Mouse (Mus musculus) megakaryocyte progenitor cell, adult 5-6 weeks (primary cell): ENCODE results near the gene Etnk2. TPM values are rescaled to one million over a fixed set of nuclear protein-coding genes. Genes with fewer than 3 reads are reported as not detected.

Experiments used
- ATAC-seq: replicated peaks from 2 replicates; pipeline ENCODE4 v1.8.0; 2016; ENCODE audit warnings: mild to moderate bottlenecking, moderate TSS enrichment, inconsistent platforms; ENCODE audit not compliant: poor library complexity
- total RNA-seq, 2 experiments: library from RNA; stranded (forward) in 1 of 2; stranded (reverse) in 1 of 2; fragments of 157-497, 149-512 nt in 1 of 2; fragments of 200-1000 nt in 1 of 2; gene quantifications; 2 replicates each; pipeline versions ENCODE4 v1.2.3 to v1.2.4; 2015 to 2017

Etnk2 gene
- total RNA-seq, 2 experiments from 2014 or later, result not detected

DNA sequence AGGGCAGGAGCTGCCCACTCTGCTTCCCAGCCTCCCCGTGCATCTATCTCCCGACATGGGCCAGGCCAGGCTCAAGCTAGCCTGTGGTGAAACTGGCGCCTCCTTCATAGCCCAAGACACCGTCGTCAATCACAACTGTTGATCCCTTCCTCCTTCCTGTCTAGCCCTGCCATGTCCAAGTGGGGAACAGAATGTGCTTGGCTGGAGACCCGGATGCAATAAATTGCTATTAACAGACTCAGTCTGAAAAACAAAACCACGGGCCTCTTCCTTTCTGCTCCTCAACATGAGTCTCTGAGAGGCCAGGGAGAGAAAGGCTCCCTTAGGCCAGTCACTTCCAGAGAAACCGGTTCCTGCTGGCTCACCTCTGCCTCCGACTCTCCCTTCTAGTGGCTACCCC is 49.6 kb downstream of the Etnk2 start:
- ATAC-seq, result no peak

- no peak for ATAC-seq
Measured at GRCm38 (mm10) chr1:133415086-133415485, 51.7 kb downstream of the Etnk2 start.

GRCm38 (mm10) chr1:133415505-133415904 is 52.1 kb downstream of the Etnk2 start:
- ATAC-seq, result no peak

DNA sequence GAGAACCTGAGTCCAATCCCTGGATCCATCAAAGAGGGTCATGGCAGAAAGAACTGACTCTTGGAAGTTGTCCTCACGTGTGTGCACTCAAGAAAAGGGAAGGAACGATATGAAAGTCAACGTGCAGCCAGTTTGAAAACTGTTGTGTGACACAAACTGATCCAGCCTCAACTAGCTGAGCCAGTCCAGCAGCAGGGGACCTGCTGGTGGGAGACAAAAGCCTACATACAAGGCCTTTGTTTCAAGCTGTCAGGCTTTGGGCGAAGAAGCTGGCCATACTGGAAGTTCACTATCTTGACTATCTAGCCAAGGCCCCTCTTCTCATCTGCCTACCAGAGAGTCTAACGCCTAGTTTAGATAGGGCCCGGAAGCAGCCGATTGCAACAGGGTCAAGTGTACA is 53.1 kb downstream of the Etnk2 start:
- no peak for ATAC-seq

GRCm38 (mm10) chr1:133417113-133417512 is 53.7 kb downstream of the Etnk2 start:
- no peak for ATAC-seq

DNA sequence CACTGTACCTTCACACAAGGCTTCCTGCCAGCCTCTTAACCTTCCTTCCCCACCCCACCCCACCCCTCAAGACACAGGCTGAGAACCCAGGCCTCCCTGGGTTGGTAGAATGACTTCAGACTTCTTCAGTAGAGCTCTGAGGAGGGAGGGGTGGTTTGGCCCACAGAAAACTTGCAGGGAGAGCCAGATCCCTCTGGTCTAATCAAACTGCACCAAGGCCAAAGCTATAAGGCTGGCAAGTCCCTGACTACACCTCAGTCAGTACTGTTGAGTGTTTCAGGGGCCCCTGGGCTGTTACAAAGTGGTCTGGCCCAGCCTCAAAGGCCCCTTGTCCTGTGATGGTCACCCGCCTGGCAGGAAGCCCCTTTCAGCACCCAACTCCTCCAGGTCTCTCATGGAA is 54.2 kb downstream of the Etnk2 start:
- ATAC-seq, result no peak

- ATAC-seq, result peak; percentile 80
Measured at GRCm38 (mm10) chr1:133418164-133418800, 54.9 kb downstream of the Etnk2 start.

DNA sequence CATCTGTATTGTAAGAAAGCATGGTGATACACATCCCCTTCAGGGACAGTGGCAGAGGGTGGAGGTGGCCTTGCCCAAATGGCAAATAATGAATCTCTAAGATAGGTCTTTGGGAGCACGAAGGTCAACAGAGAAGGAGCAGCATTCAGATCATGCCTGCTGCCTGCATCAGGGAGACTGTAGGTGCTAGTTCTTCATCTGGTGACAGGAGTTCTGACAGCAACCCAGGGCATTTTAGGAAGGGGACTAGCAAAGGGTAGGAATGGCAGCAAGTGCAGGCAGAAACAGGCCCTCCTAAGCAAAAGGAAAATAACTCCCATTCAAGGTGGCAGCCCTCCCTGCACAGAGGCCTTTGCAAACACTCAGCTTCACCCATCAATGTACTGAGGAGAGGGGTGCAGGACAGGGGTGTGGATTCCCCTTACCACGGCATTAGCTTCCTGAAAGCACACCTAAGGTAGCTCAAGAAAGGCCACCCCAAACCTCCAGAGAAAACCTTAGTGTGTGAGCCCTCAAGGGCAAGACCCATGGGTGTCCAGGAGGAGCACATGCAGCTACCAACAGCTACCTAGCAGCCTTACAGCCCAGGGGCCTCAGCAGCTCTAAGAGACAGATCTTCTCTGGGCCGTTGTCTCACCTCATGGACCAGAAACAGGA is 55.9 kb downstream of the Etnk2 start:
- ATAC-seq, result no peak

GRCm38 (mm10) chr1:133420491-133420890 is 57.1 kb downstream of the Etnk2 start:
- ATAC-seq, result no peak

- no peak for ATAC-seq
Measured at GRCm38 (mm10) chr1:133421061-133421460, 57.7 kb downstream of the Etnk2 start.

- no peak for ATAC-seq
Measured at GRCm38 (mm10) chr1:133421975-133422570, 58.7 kb downstream of the Etnk2 start.

DNA sequence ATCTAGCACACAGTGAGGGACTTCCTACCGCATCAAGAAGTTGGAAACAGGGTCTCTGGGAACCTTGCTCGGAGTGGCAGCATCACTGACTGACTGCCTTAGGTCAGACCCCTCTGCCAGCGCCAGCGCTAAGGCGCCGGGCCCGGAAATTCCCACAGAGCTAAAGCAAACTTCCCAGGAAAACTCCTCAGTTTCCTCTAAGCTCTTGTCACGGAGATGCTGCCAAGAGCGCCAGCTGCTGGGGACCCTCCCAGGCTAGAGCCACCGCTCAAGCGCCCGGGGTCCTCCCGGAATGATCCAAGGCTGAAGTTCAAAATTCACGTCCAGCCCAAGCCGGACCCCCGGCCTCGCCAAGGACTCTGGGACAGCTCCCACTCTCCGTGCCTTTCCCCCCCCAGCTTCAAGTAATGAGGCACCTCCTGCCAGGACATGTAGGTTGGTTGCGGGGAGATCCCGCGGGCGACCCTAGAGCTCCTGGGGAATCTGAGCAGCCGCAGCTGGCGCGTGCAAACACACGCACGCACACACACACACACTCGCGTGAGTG is 59.3 kb downstream of the Etnk2 start:
- ATAC-seq, result no peak

GRCm38 (mm10) chr1:133423166-133423542 is 59.8 kb downstream of the Etnk2 start:
- ATAC-seq, result no peak

- ATAC-seq, result peak; percentile 55; the same call in 1 of the 2 replicates
Measured at GRCm38 (mm10) chr1:133423543-133424480, 60.4 kb downstream of the Etnk2 start, which contains the start of gene Sox13. Gene Sox13 (minus strand): TSS chr1:133424377.

DNA sequence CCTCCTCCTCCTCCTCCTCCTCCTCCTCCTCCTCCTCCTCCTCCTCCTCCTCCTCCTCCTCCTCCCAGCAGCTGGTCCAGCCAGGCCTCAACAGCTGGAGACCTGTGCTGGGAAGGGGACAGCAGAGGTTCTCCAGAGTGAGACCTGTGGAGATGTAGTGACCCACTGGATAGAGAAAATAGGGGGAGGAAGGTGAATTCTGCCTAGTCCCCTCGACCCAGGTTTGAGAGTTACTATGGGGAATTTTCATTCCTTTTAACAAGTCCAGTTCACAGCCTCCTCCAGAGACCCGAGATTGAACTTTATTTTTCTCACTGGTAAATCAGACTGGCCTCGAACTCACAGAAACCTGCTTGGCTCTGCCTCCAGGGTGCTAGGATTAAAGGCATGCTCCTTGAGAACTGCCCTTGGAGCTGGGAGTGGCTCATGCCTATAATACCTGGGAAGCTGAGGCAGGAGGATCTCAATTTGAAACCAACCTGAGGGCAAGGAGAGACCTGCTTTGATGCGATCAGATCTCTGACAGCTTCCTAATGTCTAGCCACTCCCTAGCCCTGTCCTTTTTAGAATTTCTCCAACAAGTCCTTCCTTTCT is 61.3 kb downstream of the Etnk2 start:
- ATAC-seq, result no peak

Other genes starting within 250 kb of the Etnk2 start
- gene Ppp1r15b, start 232.4 kb upstream of the Etnk2 start, total RNA-seq (2015), result 54.1 and 60.2 TPM in 2 replicates
- 86.1 and 90.7 TPM in 2 replicates for gene Ppp1r15b, start 232.4 kb upstream of the Etnk2 start, total RNA-seq (2017)
- gene Plekha6, start 199.4 kb upstream of the Etnk2 start, total RNA-seq (2015), result 0.42 and 1.8 TPM in 2 replicates
- gene Plekha6, start 199.4 kb upstream of the Etnk2 start, total RNA-seq (2017), result 1.1 and 2.2 TPM in 2 replicates
- gene Golt1a, start 53.8 kb upstream of the Etnk2 start, total RNA-seq (2015), result not detected in 2 replicates
- gene Golt1a, start 53.8 kb upstream of the Etnk2 start, total RNA-seq (2017), result not detected in 2 replicates
- gene Kiss1, start 41.7 kb upstream of the Etnk2 start, total RNA-seq (2015), result not detected in 2 replicates
- not detected in 2 replicates for gene Kiss1, start 41.7 kb upstream of the Etnk2 start, total RNA-seq (2017)
- not detected in 2 replicates for gene Ren1, start 13.1 kb upstream of the Etnk2 start, total RNA-seq (2015)
- gene Ren1, start 13.1 kb upstream of the Etnk2 start, total RNA-seq (2017), result not detected in 2 replicates
- gene Sox13, start 60.8 kb downstream of the Etnk2 start, total RNA-seq (2015), result 3.5 and 3.8 TPM in 2 replicates
- 0.98 and 2.2 TPM in 2 replicates for gene Sox13, start 60.8 kb downstream of the Etnk2 start, total RNA-seq (2017)
- gene Snrpe, start 246.7 kb downstream of the Etnk2 start, total RNA-seq (2015), result 442 and 480 TPM in 2 replicates
- 355 and 432 TPM in 2 replicates for gene Snrpe, start 246.7 kb downstream of the Etnk2 start, total RNA-seq (2017)